Mouse (Mus musculus) MEL (cell line): ENCODE data around the gene Rom1. TPM values are rescaled to one million over a fixed set of nuclear protein-coding genes. Genes with fewer than 3 reads are reported as not detected.

Source experiments
- DNase-seq: peaks from one replicate; pipeline ENCODE4 v3.0.0; 2011; ENCODE audit warnings: low read depth, low spot score
- H3K27ac ChIP-seq: 2 replicates; pipeline ENCODE4 v1.5.1; 2012; ENCODE audit warnings: low read depth, mild to moderate bottlenecking, control low read depth, low read length, moderate library complexity; ENCODE audit not compliant: control insufficient read depth
- H3K27me3 ChIP-seq, 2 experiments: fragments of 150-350 bp in 1 of 2; sonication (generic) in 1 of 2; 2 replicates each; pipeline ENCODE4 v1.6.1; 2012; ENCODE audit warnings: low read length in 2 of 2, mild to moderate bottlenecking in 2 of 2, improper control_type of control experiment in 1 of 2, moderate library complexity in 1 of 2; ENCODE audit not compliant: insufficient read depth in 2 of 2, control insufficient read depth in 1 of 2
- H3K36me3 ChIP-seq, 2 experiments: 2 replicates each; pipeline ENCODE4 v1.6.1; 2012 to 2014; ENCODE audit warnings: low read length in 2 of 2, improper control_type of control experiment in 1 of 2, inconsistent platforms in 1 of 2, mild to moderate bottlenecking in 1 of 2; ENCODE audit not compliant: insufficient read depth in 2 of 2, control insufficient read depth in 1 of 2
- H3K4me1 ChIP-seq, 2 experiments: fragments of 150-350 bp in 1 of 2; sonication (generic) in 1 of 2; 2 replicates each; pipeline ENCODE4 v1.6.1; 2012; ENCODE audit warnings: low read length in 2 of 2, improper control_type of control experiment in 1 of 2, mild to moderate bottlenecking in 1 of 2; ENCODE audit not compliant: insufficient read depth in 2 of 2, control insufficient read depth in 1 of 2
- H3K4me3 ChIP-seq, 2 experiments: fragments of 150-350 bp in 1 of 2; sonication (generic) in 1 of 2; 2 replicates each; pipeline ENCODE4 v1.5.1; 2012; ENCODE audit warnings: low read depth in 2 of 2, low read length in 2 of 2, mild to moderate bottlenecking in 2 of 2, moderate library complexity in 2 of 2, control low read depth in 1 of 2, improper control_type of control experiment in 1 of 2; ENCODE audit not compliant: control insufficient read depth in 1 of 2, insufficient read depth in 1 of 2
- H3K79me2 ChIP-seq: 2 replicates; pipeline ENCODE4 v1.6.1; 2012; ENCODE audit warnings: mild to moderate bottlenecking, low read length, moderate library complexity; ENCODE audit not compliant: control insufficient read depth, poor library complexity, insufficient read depth
- H3K9ac ChIP-seq: 2 replicates; pipeline ENCODE4 v1.6.1; 2012; ENCODE audit warnings: low read depth, mild to moderate bottlenecking, control low read depth, low read length, moderate library complexity; ENCODE audit not compliant: control insufficient read depth, poor library complexity, severe bottlenecking
- H3K9me3 ChIP-seq: fragments of 150-350 bp; sonication (generic); replicated peaks from 2 replicates; pipeline ENCODE4 v1.6.1; 2012; ENCODE audit warnings: mild to moderate bottlenecking, low read length, improper control_type of control experiment, moderate library complexity; ENCODE audit not compliant: insufficient read depth
- BHLHE40 ChIP-seq: IDR thresholded peaks from 2 replicates; pipeline ENCODE4 v1.6.1; 2012; ENCODE audit warnings: low read depth, mild to moderate bottlenecking, inconsistent platforms, low read length, improper control_type of control experiment, borderline replicate concordance
- CHD2 ChIP-seq: IDR thresholded peaks from 2 replicates; pipeline ENCODE4 v1.6.1; 2011; ENCODE audit warnings: low read length, improper control_type of control experiment
- EP300 ChIP-seq, 2 experiments: IDR thresholded peaks; 2 replicates each; pipeline ENCODE4 v1.6.1; 2011; ENCODE audit warnings: improper control_type of control experiment in 2 of 2, low read length in 2 of 2, low read depth in 1 of 2, mild to moderate bottlenecking in 1 of 2
- ETS1 ChIP-seq: IDR thresholded peaks from 2 replicates; pipeline ENCODE4 v1.6.1; 2012; ENCODE audit warnings: low read depth, mild to moderate bottlenecking, inconsistent platforms, low read length, improper control_type of control experiment, moderate library complexity
- GABPA ChIP-seq: IDR thresholded peaks from 2 replicates; pipeline ENCODE4 v1.6.1; 2012; ENCODE audit warnings: low read depth, mild to moderate bottlenecking, inconsistent platforms, low read length, improper control_type of control experiment, moderate library complexity
- KAT2A ChIP-seq: conservative IDR thresholded peaks from 2 replicates; pipeline ENCODE4 v1.6.1; 2012; ENCODE audit warnings: low read depth, low read length, improper control_type of control experiment, inconsistent platforms
- MEF2A ChIP-seq: IDR thresholded peaks from 2 replicates; pipeline ENCODE4 v1.6.1; 2014; ENCODE audit warnings: low read depth, mild to moderate bottlenecking, inconsistent platforms, low read length, improper control_type of control experiment; ENCODE audit not compliant: poor library complexity, insufficient replicate concordance, severe bottlenecking; ENCODE audit errors: extremely low read depth
- MYC ChIP-seq: IDR thresholded peaks from 2 replicates; pipeline ENCODE4 v1.6.1; 2011; ENCODE audit warnings: low read depth, mild to moderate bottlenecking, low read length, improper control_type of control experiment, moderate library complexity
- NRF1 ChIP-seq: IDR thresholded peaks from 2 replicates; pipeline ENCODE4 v1.6.1; 2014; ENCODE audit warnings: low read depth, mild to moderate bottlenecking, inconsistent platforms, low read length, improper control_type of control experiment, moderate library complexity; ENCODE audit not compliant: poor library complexity, insufficient read depth, severe bottlenecking
- RAD21 ChIP-seq: IDR thresholded peaks from 2 replicates; pipeline ENCODE4 v1.6.1; 2011; ENCODE audit warnings: mild to moderate bottlenecking, low read depth, low read length, improper control_type of control experiment
- SIN3A ChIP-seq: IDR thresholded peaks from 2 replicates; pipeline ENCODE4 v1.6.1; 2012; ENCODE audit warnings: low read length, improper control_type of control experiment, inconsistent platforms
- TAL1 ChIP-seq: IDR thresholded peaks from 2 replicates; pipeline ENCODE4 v1.6.1; 2012; ENCODE audit warnings: mild to moderate bottlenecking, inconsistent platforms, low read length, moderate library complexity, mixed read lengths
- TBP ChIP-seq: IDR thresholded peaks from 2 replicates; pipeline ENCODE4 v1.8.0; 2011; ENCODE audit warnings: low read depth, low read length, improper control_type of control experiment
- USF1 ChIP-seq: IDR thresholded peaks from 2 replicates; pipeline ENCODE4 v1.6.1; 2014; ENCODE audit warnings: low read depth, mild to moderate bottlenecking, inconsistent platforms, low read length, improper control_type of control experiment, moderate library complexity
- ZC3H11A ChIP-seq: IDR thresholded peaks from 2 replicates; pipeline ENCODE4 v1.6.1; 2012; ENCODE audit warnings: low read depth, mild to moderate bottlenecking, inconsistent platforms, low read length, improper control_type of control experiment
- ZMIZ1 ChIP-seq: IDR thresholded peaks from 2 replicates; pipeline ENCODE4 v1.6.1; 2012; ENCODE audit warnings: low read depth, mild to moderate bottlenecking, inconsistent platforms, low read length, improper control_type of control experiment, moderate library complexity
- ZNF384 ChIP-seq: IDR thresholded peaks from 2 replicates; pipeline ENCODE4 v1.6.1; 2012; ENCODE audit warnings: low read depth, mild to moderate bottlenecking, inconsistent platforms, low read length, improper control_type of control experiment
- polyA plus RNA-seq, 2 experiments: library from polyadenylated mRNA; stranded (reverse) in 1 of 2; unstranded in 1 of 2; fragments of >175 nt in 1 of 2; fragments of >200 nt in 1 of 2; gene quantifications; 2 replicates each; pipeline versions ENCODE4 v1.2.1 to v1.2.4; 2012; ENCODE audit warnings: low replicate concordance in 2 of 2, low read depth in 1 of 2; ENCODE audit not compliant: insufficient read length in 2 of 2, insufficient read depth in 1 of 2, missing spikeins in 1 of 2
- total RNA-seq: library from RNA; depleted of rRNA; stranded (reverse); fragments of 300-350 nt; gene quantifications from 2 replicates; pipeline ENCODE4 v1.2.3, GENCODE M21; 2012

Rom1 gene
- total and polyA plus RNA-seq, 3 experiments: 3.1 to 4.1 TPM; not detected in 1

GRCm38 (mm10) chr19:8944062-8944461 is 14.9 kb upstream of the Rom1 start (continued):
- TF ChIP-seq RAD21 (no peak), CHD2 (peak; percentile 28; the same call in 1 of the 2 replicates), ZNF384 (no peak), ZC3H11A (0 out of 2 replicates have a peak, but pooled peaks have one; percentile 4), ETS1 (peak; percentile 95), BHLHE40 (peak; percentile 73; the same call in 1 of the 2 replicates), KAT2A (no peak; the same call in 1 of the 2 replicates), TBP (0 out of 2 replicates have a peak, but pooled peaks have one; percentile 35), ZMIZ1 (0 out of 2 replicates have a peak, but pooled peaks have one; percentile 42), NRF1 (no peak), MEF2A (0 out of 2 replicates have a peak, but pooled peaks have one; percentile 55)

- peak; percentile 43 for DNase-seq
- H3K36me3 ChIP-seq: peaks cover 14 to 45% of the 10 kb centered on the region in 2 experiments
- TF ChIP-seq EP300 (IDR thresholded peaks at IDR 0.05; ENCODE audit: low read depth in 1 of 2, low read length in 2 of 2) (no peak), TAL1 (no peak), USF1 (no peak), MYC (no peak), CHD2 (no peak), SIN3A (no peak), ZNF384 (peak; percentile 53; the same call in 1 of the 2 replicates), GABPA (no peak)
- peaks cover 11 to 36% of the 10 kb centered on the region in 2 experiments for H3K4me1 ChIP-seq
- peak overlapping the region; percentile 92 for H3K27ac ChIP-seq
- H3K4me3 ChIP-seq: peak overlapping the region; percentile 85 to 99
- no peaks in the 10 kb centered on the region for H3K9me3 ChIP-seq
- peaks cover 38% of the 10 kb centered on the region for H3K79me2 ChIP-seq
- H3K9ac ChIP-seq: peak overlapping the region; percentile 92
- H3K27me3 ChIP-seq: no peaks in the 10 kb centered on the region
Observed at GRCm38 (mm10) chr19:8943047-8943446, 13.9 kb upstream of the Rom1 start.
